Mouse (Mus musculus): ENCODE measurements at regions not wholly inside any gene's neighbourhood (a gene's known extent, or its start where the extent isn't known, plus 50 kb on each side); places are given as distances from the start of the nearest gene placed in this dataset.

- TF ChIP-seq CTCF (IDR thresholded peaks at IDR 0.05; ENCODE audit: insufficient read depth, low read length): no peak
- no peak for TF ChIP-seq POLR2A (IDR thresholded peaks at IDR 0.05; ENCODE audit: borderline replicate concordance, extremely low read depth, low read depth, low read length)
Observed at GRCm38 (mm10) chr9:115775858-115776257, 133.4 kb upstream of the Gadl1 start.
